In the genomic region with DNA sequence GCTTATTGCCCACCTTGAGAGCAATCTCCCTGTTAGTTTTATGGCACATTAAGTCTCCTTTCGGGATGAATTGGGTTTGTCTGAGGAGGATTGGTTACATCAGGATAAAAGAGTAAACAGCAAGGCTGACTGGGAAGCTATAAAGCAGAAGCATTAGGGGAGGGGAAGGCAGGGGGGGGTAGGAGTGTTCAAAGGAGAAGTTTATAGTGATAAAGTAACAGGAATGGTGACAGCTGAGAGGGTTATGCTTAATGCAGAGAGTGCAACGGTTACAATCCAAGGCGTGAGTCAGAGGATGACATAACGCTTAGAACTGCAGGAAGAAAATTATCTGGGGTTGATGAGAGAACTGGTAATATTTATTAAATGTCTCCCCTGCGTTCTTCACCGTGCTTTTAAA, we compare ENCODE assay signal across 22 mouse cellular contexts. TPM values are rescaled to one million over a fixed set of nuclear protein-coding genes. Genes with fewer than 3 reads are reported as not detected.
A peak's percentile ranks its signal among the peaks of the same experiment; 100 is the strongest.
DNase-seq lines count a peak whose midpoint lies in the region; ATAC-seq and TF ChIP-seq lines count a peak whose summit lies in the region.
"Had no signal": no experiment of that assay in that cellular context is flagged by ENCODE, and none has a peak within 500 bp of the region (broad histone marks: within the 10 kb centered on the region; RNA-seq: fewer than 3 reads in every experiment).

No protein-coding gene starts in this region.

- H3K4me1 ChIP-seq in forebrain, embryonic 14.5 days (ENCODE audit: control insufficient read depth, insufficient read depth, low read length) = no peaks in the 10 kb centered on the region
- no peaks in the 10 kb centered on the region for H3K4me1 ChIP-seq in forebrain, embryonic 11.5 days (replicated peaks; ENCODE audit: control insufficient read depth, insufficient read depth, low read length)
- H3K4me1 ChIP-seq: forebrain, embryonic 10.5 days; heart, embryonic 10.5 days; heart, embryonic 13.5 days had no signal

- peak; percentile 9 for DNase-seq in forebrain, embryonic 14.5 days (ENCODE audit: low spot score)
- DNase-seq in forebrain, embryonic 11.5 days (ENCODE audit: low spot score) = no peak
- DNase-seq in brain, embryonic 14.5 days (ENCODE audit: low read depth) = peak; percentile 18
- peak; percentile 2 for DNase-seq in large intestine, adult 2 months (ENCODE audit: low read depth, low spot score)
- no peak for DNase-seq in layer of hippocampus, adult 9-11 months
- DNase-seq in right cerebral cortex, postnatal 25 days = no peak
- DNase-seq: adrenal gland, adult 8-10 months; adrenal gland, postnatal 25 days; cerebellum, adult 18-20 months; cerebellum, adult 9-10 months; cerebellum, postnatal 14 days; gastrocnemius, postnatal 10 days; gastrocnemius, postnatal 36 days; heart, adult 2 months; heart, postnatal 14 days; heart, postnatal 4 days had no signal

- WGBS in forebrain, embryonic 14.5 days = 54% methylated on average over 6 of the region's 6 CpGs
- WGBS in forebrain, embryonic 11.5 days = 86% methylated on average over 6 of the region's 6 CpGs
- 7% methylated on average over 6 of the region's 6 CpGs for WGBS in large intestine, adult 2 months

- no peak overlapping the region for H3K27ac ChIP-seq in forebrain, embryonic 14.5 days (ENCODE audit: low read depth, low read length)
- no peak overlapping the region for H3K27ac ChIP-seq in forebrain, embryonic 11.5 days (ENCODE audit: low read depth, low read length)
- H3K27ac ChIP-seq: forebrain, embryonic 10.5 days; forebrain, embryonic 15.5 days; heart, adult 2 months; heart, embryonic 10.5 days; heart, embryonic 13.5 days; hindbrain, embryonic 14.5 days had no signal

- no peaks in the 10 kb centered on the region for H3K27me3 ChIP-seq in forebrain, embryonic 14.5 days (replicated peaks; ENCODE audit: control insufficient read depth, insufficient read depth, low read length)
- H3K27me3 ChIP-seq in forebrain, embryonic 11.5 days (ENCODE audit: control insufficient read depth, insufficient read depth, low read length) = no peaks in the 10 kb centered on the region
- H3K27me3 ChIP-seq: forebrain, embryonic 15.5 days; heart, embryonic 13.5 days had no signal

- no peak overlapping the region for H3K9ac ChIP-seq in forebrain, embryonic 14.5 days (ENCODE audit: low read length)
- no peak overlapping the region for H3K9ac ChIP-seq in forebrain, embryonic 11.5 days (ENCODE audit: low read length)
- H3K9ac ChIP-seq: forebrain, embryonic 15.5 days; heart, embryonic 13.5 days; hindbrain, embryonic 14.5 days had no signal

- H3K4me2 ChIP-seq in forebrain, embryonic 14.5 days (ENCODE audit: low read length) = no peak overlapping the region
- H3K4me2 ChIP-seq in forebrain, embryonic 11.5 days (ENCODE audit: low read depth, low read length, severe bottlenecking) = no peak overlapping the region
- H3K4me2 ChIP-seq: forebrain, embryonic 15.5 days; heart, embryonic 13.5 days; hindbrain, embryonic 14.5 days had no signal

- H3K36me3 ChIP-seq in forebrain, embryonic 14.5 days (ENCODE audit: control insufficient read depth, insufficient read depth, low read length) = no peaks in the 10 kb centered on the region
- no peaks in the 10 kb centered on the region for H3K36me3 ChIP-seq in forebrain, embryonic 11.5 days (ENCODE audit: control insufficient read depth, insufficient read depth, low read length)
- H3K36me3 ChIP-seq: forebrain, embryonic 10.5 days; forebrain, embryonic 15.5 days; heart, embryonic 10.5 days; heart, embryonic 13.5 days had no signal

- H3K4me3 ChIP-seq in forebrain, embryonic 14.5 days (ENCODE audit: low read depth, low read length) = no peak overlapping the region
- H3K4me3 ChIP-seq in forebrain, embryonic 11.5 days (ENCODE audit: low read depth, low read length) = no peak overlapping the region
- H3K4me3 ChIP-seq: forebrain, embryonic 10.5 days; forebrain, embryonic 15.5 days; heart, adult 2 months; heart, embryonic 10.5 days; heart, embryonic 13.5 days had no signal

- no peak for TF ChIP-seq CTCF in brain, embryonic 14.5 days (IDR thresholded peaks at IDR 0.05; ENCODE audit: borderline replicate concordance, extremely low read depth, insufficient read depth, insufficient read length)

- no peak for TF ChIP-seq POLR2A in brain, embryonic 14.5 days (IDR thresholded peaks at IDR 0.05; ENCODE audit: borderline replicate concordance, extremely low read depth, insufficient read depth, insufficient read length, poor library complexity, severe bottlenecking)

- ATAC-seq in forebrain, embryonic 14.5 days = no peak
- ATAC-seq in forebrain, embryonic 11.5 days (replicated peaks; ENCODE audit: low FRiP score) = no peak
- ATAC-seq: activated CD4-positive, CD25-positive, alpha-beta regulatory T cell, adult 4 months; forebrain, embryonic 15.5 days had no signal

- no peaks in the 10 kb centered on the region for H3K9me3 ChIP-seq in forebrain, embryonic 14.5 days (replicated peaks; ENCODE audit: control insufficient read depth, low read length)
- H3K9me3 ChIP-seq in forebrain, embryonic 11.5 days (ENCODE audit: control insufficient read depth, low read length) = no peaks in the 10 kb centered on the region
- H3K9me3 ChIP-seq: forebrain, embryonic 10.5 days; forebrain, embryonic 15.5 days; heart, embryonic 10.5 days; heart, embryonic 13.5 days had no signal

RNA-seq across cellular contexts. Expression of gene Car10, which starts 32.8 kb away (rescaled TPM):
- 6.3 and 9.1 TPM in 2 replicates for polyA plus RNA-seq in forebrain, embryonic 14.5 days (2014; fragmentation: Nextera tagmentation; extraction: Ambion mirVana)
- 1.2 and 1.3 TPM in 2 replicates for polyA plus RNA-seq in forebrain, embryonic 11.5 days (2014; fragmentation: Nextera tagmentation; extraction: Ambion mirVana)
- polyA plus RNA-seq in brain, embryonic 14.5 days (2012; rRNA removed) = 11.7 and 28.5 TPM in 2 replicates
- not detected in 2 replicates for polyA plus RNA-seq in large intestine, adult 2 months (2012; rRNA removed)
- polyA plus RNA-seq: heart, adult 2 months had no signal

Comparison
In these comparisons a context has a peak if more than half of its experiments do, and no peak if none do; other contexts are left out.
1. DNase-seq: peak in forebrain, embryonic 14.5 days (single experiment), brain, embryonic 14.5 days (single experiment) and large intestine, adult 2 months (single experiment); none in forebrain, embryonic 11.5 days (single experiment), layer of hippocampus, adult 9-11 months (single experiment) and right cerebral cortex, postnatal 25 days (single experiment).